Mouse (Mus musculus) right cerebral cortex, postnatal 4 days (tissue): ENCODE results near the gene Tpt1.

Experiments
- DNase-seq: peaks from one replicate; pipeline ENCODE4 v3.0.0-alpha.2; 2022

Tpt1 gene

DNA sequence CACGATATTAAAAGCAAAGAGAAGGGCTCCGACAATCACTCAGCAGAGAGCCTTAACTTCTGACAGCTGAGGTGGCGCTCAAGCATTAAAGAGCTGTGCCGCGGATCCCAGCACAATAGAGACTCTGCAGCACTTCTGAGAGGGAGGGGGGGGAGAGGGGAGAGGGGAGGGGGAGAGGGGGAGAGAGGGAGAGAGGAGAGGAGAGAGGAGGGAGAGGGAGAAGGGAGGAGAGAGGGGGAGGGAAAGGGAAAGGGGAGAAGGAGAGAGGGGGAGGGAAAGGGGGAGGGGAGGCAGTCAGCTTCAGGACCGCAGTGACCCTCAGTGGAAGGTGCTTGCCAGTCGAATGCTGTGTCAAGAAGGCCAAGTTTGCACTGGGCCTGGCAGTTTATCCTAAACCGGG is 34.1 kb downstream of the Tpt1 start:
- DNase-seq = no peak

DNA sequence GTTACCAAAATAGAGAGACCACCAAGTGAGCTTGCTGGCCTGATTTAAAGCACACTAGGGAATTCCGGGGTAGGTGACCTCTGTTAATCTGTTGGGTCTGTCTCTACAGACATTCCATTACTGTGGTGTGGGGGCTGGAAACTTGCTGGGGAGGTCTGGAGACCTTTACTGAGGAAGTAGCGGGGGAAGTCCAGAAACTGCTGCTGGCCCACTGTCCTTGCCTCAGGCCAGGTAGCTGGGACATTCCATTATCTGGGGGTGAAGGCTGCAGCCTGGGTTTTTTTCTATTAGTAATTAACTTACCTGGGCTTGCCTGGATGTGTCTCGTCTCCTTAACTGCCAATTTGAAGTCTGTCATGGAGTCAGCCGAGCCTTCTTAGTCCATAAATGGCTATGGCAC is 37.0 kb downstream of the Tpt1 start:
- DNase-seq = no peak

DNA sequence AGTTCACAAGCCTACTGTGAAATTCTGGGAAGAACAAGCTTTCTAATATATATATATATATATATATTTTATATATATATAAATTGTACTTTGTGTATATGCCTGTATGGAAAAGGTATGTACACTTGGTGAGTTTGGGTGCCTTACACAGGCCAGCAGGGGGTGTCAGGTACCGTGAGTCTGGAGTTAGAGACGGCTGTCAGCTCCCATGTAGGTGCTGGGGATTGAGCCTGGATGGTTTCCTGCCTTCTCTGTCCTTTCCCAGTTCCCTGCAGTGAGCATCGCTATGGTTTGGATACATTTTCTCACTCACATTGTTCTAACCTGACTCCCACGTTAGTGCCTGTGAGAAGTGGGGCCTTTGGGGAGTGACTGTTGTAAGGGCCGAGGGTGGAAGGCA is 38.4 kb downstream of the Tpt1 start:
- no peak for DNase-seq

DNA sequence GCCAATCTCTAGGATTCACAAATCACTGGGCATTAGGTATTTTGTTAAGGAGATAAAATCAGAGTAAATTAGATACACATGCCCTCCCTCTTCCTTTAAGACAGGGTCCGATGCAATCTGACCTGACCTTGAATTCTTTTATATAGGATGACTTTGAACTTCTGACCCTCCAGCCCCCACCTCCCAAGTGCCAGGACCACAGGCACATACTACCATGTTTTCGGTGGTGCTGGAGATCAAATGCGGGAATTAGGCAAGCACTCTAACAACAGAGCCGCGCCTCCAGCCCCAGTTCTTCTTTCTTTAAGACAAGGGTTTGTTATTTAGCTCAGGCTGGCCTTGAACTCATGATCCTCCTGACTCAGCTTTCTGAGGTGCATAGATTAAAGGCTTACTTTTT is 39.0 kb downstream of the Tpt1 start:
- no peak for DNase-seq

DNA sequence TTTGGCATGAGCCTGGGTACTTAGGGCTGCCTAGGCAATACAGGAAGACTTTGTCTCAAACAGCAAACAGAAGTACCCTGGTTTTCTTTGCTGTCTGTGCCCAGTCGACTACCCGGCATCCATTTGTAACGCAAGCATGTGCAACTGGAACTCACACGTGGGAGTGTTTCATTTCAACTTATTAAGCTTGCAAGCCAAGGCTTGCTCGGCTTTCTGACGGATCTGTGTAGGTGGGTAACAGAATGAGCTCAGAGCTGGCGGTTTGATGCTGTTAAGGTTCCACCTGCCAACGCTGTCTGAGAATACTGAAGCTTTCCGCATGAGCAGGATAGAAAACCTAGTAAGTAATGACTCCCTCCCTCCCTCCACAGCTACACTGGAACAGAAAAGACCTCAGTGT is 47.2 kb downstream of the Tpt1 start:
- no peak for DNase-seq
